Comparison of ENCODE assay signal across 8 mouse cellular contexts in genomic region chr17:33732556-33733083, GRCm38 (mm10). TPM values are rescaled to one million over a fixed set of nuclear protein-coding genes. Genes with fewer than 3 reads are reported as not detected.
DNase-seq lines count a peak whose midpoint lies in the region; ATAC-seq and TF ChIP-seq lines count a peak whose summit lies in the region.
"Not testable (repeated sequence)": the region's sequence is repeated elsewhere in the genome, so short reads cannot be mapped to it uniquely, and the experiment has no call there.
"Had no signal": no experiment of that assay in that cellular context is flagged by ENCODE, and none has a peak within 500 bp of the region (broad histone marks: within the 10 kb centered on the region; RNA-seq: fewer than 3 reads in every experiment).

No protein-coding gene starts in this region.

- H3K9ac ChIP-seq in CH12.LX (ENCODE audit: insufficient read depth, low read depth); liver, embryonic 11.5 days (ENCODE audit: low read depth, low read length): not testable (repeated sequence)

- not testable (repeated sequence) for TF ChIP-seq POLR2A in CH12.LX (IDR thresholded peaks at IDR 0.05; ENCODE audit: low read depth, low read length)

- not testable (repeated sequence) for TF ChIP-seq EP300 in CH12.LX (IDR thresholded peaks at IDR 0.05; ENCODE audit: low read length)

- not testable (repeated sequence) for H3K79me2 ChIP-seq in CH12.LX (replicated peaks; ENCODE audit: control insufficient read depth, extremely low read depth, insufficient read depth, poor library complexity, severe bottlenecking)

- ATAC-seq in liver, embryonic 11.5 days (replicated peaks; ENCODE audit: low FRiP score): not testable (repeated sequence)

- not testable (repeated sequence) for H3K27ac ChIP-seq in CH12.LX (ENCODE audit: insufficient read depth, low read depth); liver, embryonic 11.5 days (ENCODE audit: low read depth, low read length); midbrain, embryonic 10.5 days (replicated peaks)

- not testable (repeated sequence) for H3K27me3 ChIP-seq in CH12.LX (replicated peaks); liver, embryonic 11.5 days (replicated peaks; ENCODE audit: control insufficient read depth, insufficient read depth, low read length); midbrain, embryonic 10.5 days (ENCODE audit: low read depth, poor library complexity, severe bottlenecking)

- not testable (repeated sequence) for H3K36me3 ChIP-seq in CH12.LX (replicated peaks in 1 of 2; ENCODE audit: control insufficient read depth in 1 of 2, insufficient read depth in 1 of 2, low read length in 1 of 2); liver, embryonic 11.5 days (ENCODE audit: control insufficient read depth, insufficient read depth, low read length); midbrain, embryonic 10.5 days

- TF ChIP-seq RAD21 in CH12.LX (IDR thresholded peaks at IDR 0.05; ENCODE audit: low read depth, low read length): not testable (repeated sequence)

- in situ Hi-C loops in CH12.LX (cut with MboI; ENCODE audit: low pct_ligation_motif_present, low pct_unique_long_range_greater_than_20kb, low sequenced_read_pairs): not testable (repeated sequence)

- not testable (repeated sequence) for TF ChIP-seq CTCF in CH12.LX (conservative IDR thresholded peaks at IDR 0.05 in 1 of 2, IDR thresholded peaks at IDR 0.05 in 1 of 2; ENCODE audit: low read depth in 2 of 2, low read length in 2 of 2)

- not testable (repeated sequence) for H3K4me2 ChIP-seq in CH12.LX (ENCODE audit: insufficient read depth, low read depth, poor library complexity, severe bottlenecking); liver, embryonic 11.5 days

- H3K9me3 ChIP-seq in CH12.LX (replicated peaks; ENCODE audit: low read length); liver, embryonic 11.5 days (ENCODE audit: control insufficient read depth, low read length); midbrain, embryonic 10.5 days (replicated peaks): not testable (repeated sequence)

- 62% methylated on average over 9 of the region's 9 CpGs for WGBS in liver, embryonic 11.5 days
- WGBS in midbrain, embryonic 10.5 days: 79% methylated on average over 9 of the region's 9 CpGs

- DNase-seq in CH12.LX (ENCODE audit: extremely low read depth): not testable (repeated sequence)
- peak; percentile 92 for DNase-seq in heart, adult 11 months
- peak; percentile 6 for DNase-seq in heart, postnatal 4 days
- DNase-seq in liver, embryonic 11.5 days (ENCODE audit: low spot score): peak; percentile 26
- DNase-seq in midbrain, embryonic 10.5 days (ENCODE audit: low spot score): peak; percentile 4
- peak; percentile 68 for DNase-seq in ovary, postnatal 36 days (ENCODE audit: low spot score)
- peak; percentile 62 for DNase-seq in testis, postnatal 14 days (ENCODE audit: low spot score)

- H3K4me1 ChIP-seq in CH12.LX (ENCODE audit: control insufficient read depth in 1 of 2, insufficient read depth in 2 of 2); liver, embryonic 11.5 days (replicated peaks; ENCODE audit: control insufficient read depth, insufficient read depth, low read length); midbrain, embryonic 10.5 days: not testable (repeated sequence)

- H3K4me3 ChIP-seq in CH12.LX (replicated peaks in 1 of 3; ENCODE audit: low read depth in 2 of 3, low read length in 2 of 3, poor library complexity in 1 of 3); liver, embryonic 11.5 days (ENCODE audit: low read depth, low read length); midbrain, embryonic 10.5 days: not testable (repeated sequence)

- dilution Hi-C loops in CH12.LX (cut with MboI; ENCODE audit: extremely low pct_ligation_motif_present, extremely low pct_unique_long_range_greater_than_20kb, low sequenced_read_pairs): not testable (repeated sequence)

TF ChIP-seq in CH12.LX, 34 proteins besides CTCF, POLR2A, EP300 and RAD21:
- TF ChIP-seq ZNF384 (IDR thresholded peaks at IDR 0.05; ENCODE audit: low read depth, low read length): peak; percentile 50

RNA-seq across cellular contexts. Expression of gene March2, which starts 14.2 kb away (rescaled TPM):
- total RNA-seq in CH12.LX (2012; rRNA removed) (8.9 and 9.2 TPM in 2 replicates), CH12.LX (2014; rRNA removed) (9.3 and 9.7 TPM in 2 replicates)
- 10.2 and 12.2 TPM in 2 replicates for polyA plus RNA-seq in CH12.LX (2012; ENCODE audit: insufficient read length, low read depth)
- 10 to 100 TPM; 84.4 to 96.9 TPM for total RNA-seq in heart, postnatal 4 days (2021)
- polyA plus RNA-seq in liver, embryonic 11.5 days (2014; fragmentation: Nextera tagmentation; extraction: Ambion mirVana): 92.1 and 95.7 TPM in 2 replicates
- polyA plus RNA-seq in midbrain, embryonic 10.5 days (2016; fragmentation: Nextera tagmentation; extraction: Ambion mirVana): 35.5 and 39.5 TPM in 2 replicates

RNA-seq across cellular contexts. Expression of gene Rab11b, which starts 27.7 kb away (rescaled TPM):
- total RNA-seq in CH12.LX (2012; rRNA removed) (31.8 and 32.7 TPM in 2 replicates), CH12.LX (2014; rRNA removed) (17.4 and 18.7 TPM in 2 replicates)
- 49.0 and 57.9 TPM in 2 replicates for polyA plus RNA-seq in CH12.LX (2012; ENCODE audit: insufficient read length, low read depth)
- 100 to 1,000 TPM; 333 to 343 TPM for total RNA-seq in heart, postnatal 4 days (2021)
- polyA plus RNA-seq in liver, embryonic 11.5 days (2014; fragmentation: Nextera tagmentation; extraction: Ambion mirVana): 184 and 199 TPM in 2 replicates
- 363 and 422 TPM in 2 replicates for polyA plus RNA-seq in midbrain, embryonic 10.5 days (2016; fragmentation: Nextera tagmentation; extraction: Ambion mirVana)

RNA-seq across cellular contexts. Expression of gene Hnrnpm, which starts 46.0 kb away (rescaled TPM):
- total RNA-seq in CH12.LX (2012; rRNA removed): 174 and 217 TPM in 2 replicates
- total RNA-seq in CH12.LX (2014; rRNA removed): 207 and 227 TPM in 2 replicates
- 756 and 975 TPM in 2 replicates for polyA plus RNA-seq in CH12.LX (2012; ENCODE audit: insufficient read length, low read depth)
- 100 to 1,000 TPM; 154 to 180 TPM for total RNA-seq in heart, postnatal 4 days (2021)
- polyA plus RNA-seq in liver, embryonic 11.5 days (2014; fragmentation: Nextera tagmentation; extraction: Ambion mirVana): 410 and 431 TPM in 2 replicates
- polyA plus RNA-seq in midbrain, embryonic 10.5 days (2016; fragmentation: Nextera tagmentation; extraction: Ambion mirVana): 511 and 521 TPM in 2 replicates

RNA-seq across cellular contexts. Expression of gene Angptl4, which starts 49.0 kb away (rescaled TPM):
- total RNA-seq in CH12.LX (2012; rRNA removed) (8.0 and 9.4 TPM in 2 replicates), CH12.LX (2014; rRNA removed) (11.7 and 12.2 TPM in 2 replicates)
- polyA plus RNA-seq in CH12.LX (2012; ENCODE audit: insufficient read length, low read depth): 6.3 and 6.8 TPM in 2 replicates
- 10 to 100 TPM; 29.1 to 35.0 TPM for total RNA-seq in heart, postnatal 4 days (2021)
- polyA plus RNA-seq in liver, embryonic 11.5 days (2014; fragmentation: Nextera tagmentation; extraction: Ambion mirVana): 28.1 and 31.9 TPM in 2 replicates
- polyA plus RNA-seq in midbrain, embryonic 10.5 days (2016; fragmentation: Nextera tagmentation; extraction: Ambion mirVana): 17.7 and 20.7 TPM in 2 replicates
- polyA plus RNA-seq: erythroblast, embryonic 14.5 days had no signal
